Mouse (Mus musculus): ENCODE results near the gene Slc1a7. TPM values are rescaled to one million over a fixed set of nuclear protein-coding genes. Genes with fewer than 3 reads are reported as not detected.

Slc1a7 gene
- polyA plus RNA-seq, 1 experiment from 2014 or later: 0.09 TPM

DNA sequence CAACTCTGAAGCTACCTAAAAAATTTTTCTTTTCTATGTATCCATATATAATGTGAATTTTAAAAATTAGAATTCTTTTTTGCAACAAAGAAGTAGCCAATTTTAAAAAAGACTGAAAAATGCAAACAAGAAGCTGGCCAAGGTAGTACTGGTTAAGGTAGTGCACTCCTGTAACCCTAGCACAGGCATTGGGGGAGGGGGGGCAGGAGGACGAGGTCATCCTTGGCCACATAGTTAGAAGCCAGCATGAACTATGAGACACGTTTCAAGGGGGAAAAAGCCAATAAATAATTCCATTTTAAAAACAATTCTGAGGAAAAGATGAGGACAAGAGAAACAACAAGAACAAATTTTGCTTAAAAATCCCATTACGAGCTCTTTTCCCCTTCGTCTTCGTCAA is 94.4 kb downstream of the Slc1a7 start:
- Histone ChIP-seq H3K9ac (no peak overlapping the region), H3K9me3 (ENCODE audit: low read depth, low read length) (no peaks in the 10 kb centered on the region), H3K27me3 (ENCODE audit: insufficient read depth, low read length) (no peaks in the 10 kb centered on the region), H3K27ac (ENCODE audit: low read depth) (no peak overlapping the region), H3K36me3 (ENCODE audit: insufficient read depth) (peaks cover 63% of the 10 kb centered on the region), H3K4me2 (no peak overlapping the region), H3K4me3 (ENCODE audit: low read depth, low read length) (no peak overlapping the region), H3K4me1 (ENCODE audit: insufficient read depth) (no peaks in the 10 kb centered on the region)
- no peak for TF ChIP-seq CTCF (IDR thresholded peaks at IDR 0.05; ENCODE audit: low read depth)
- DNase-seq (no peak), ATAC-seq (ENCODE audit: insufficient read depth) (no peak)
- 92% methylated on average over 5 of the region's 5 CpGs for WGBS

Other genes starting within 250 kb of the Slc1a7 start
- 1.2 and 1.9 TPM in 2 replicates for gene Lrp8, start 166.1 kb upstream of the Slc1a7 start, polyA plus RNA-seq (2014; fragmentation: Nextera tagmentation; extraction: Ambion mirVana)
- gene Magoh, start 88.6 kb upstream of the Slc1a7 start, polyA plus RNA-seq (2014; fragmentation: Nextera tagmentation; extraction: Ambion mirVana): 219 and 232 TPM in 2 replicates
- gene 0610037L13Rik, start 78.5 kb upstream of the Slc1a7 start, polyA plus RNA-seq (2014; fragmentation: Nextera tagmentation; extraction: Ambion mirVana): 138 and 139 TPM in 2 replicates
- gene Cpt2, start 44.7 kb upstream of the Slc1a7 start, polyA plus RNA-seq (2014; fragmentation: Nextera tagmentation; extraction: Ambion mirVana): 38.6 and 40.2 TPM in 2 replicates
- gene Podn, start 128.1 kb downstream of the Slc1a7 start, polyA plus RNA-seq (2014; fragmentation: Nextera tagmentation; extraction: Ambion mirVana): 3.5 TPM in 2 replicates
- gene Scp2, start 176.7 kb downstream of the Slc1a7 start, polyA plus RNA-seq (2014; fragmentation: Nextera tagmentation; extraction: Ambion mirVana): 239 and 248 TPM in 2 replicates
- 43.4 and 44.3 TPM in 2 replicates for gene Echdc2, start 197.1 kb downstream of the Slc1a7 start, polyA plus RNA-seq (2014; fragmentation: Nextera tagmentation; extraction: Ambion mirVana)
- gene Zyg11a, start 249.7 kb downstream of the Slc1a7 start, polyA plus RNA-seq (2014; fragmentation: Nextera tagmentation; extraction: Ambion mirVana): 0.11 and 0.20 TPM in 2 replicates